Mouse (Mus musculus) liver, embryonic 11.5 days (tissue): ENCODE measurements around the gene Hmcn2. TPM values are rescaled to one million over a fixed set of nuclear protein-coding genes. Genes with fewer than 3 reads are reported as not detected.

ENCODE experiments used
- ATAC-seq: fragments of 200-750 bp; cut with Nextera tagmentation; replicated peaks from 2 replicates; pipeline ENCODE4 v1.8.0; 2017; ENCODE audit warnings: moderate number of reproducible peaks, mild to moderate bottlenecking, moderate TSS enrichment, moderate library complexity; ENCODE audit not compliant: low FRiP score
- DNase-seq: peaks from one replicate; pipeline ENCODE4 v3.0.0-alpha.2; 2017; ENCODE audit warnings: low spot score
- H3K27ac ChIP-seq: fragments of 300-500 bp; sonication (generic); 2 replicates; pipeline ENCODE4 v1.5.1; 2014; ENCODE audit warnings: mild to moderate bottlenecking, low read depth, low read length, control low read depth
- H3K27me3 ChIP-seq: fragments of 300-500 bp; sonication (generic); replicated peaks from 2 replicates; pipeline ENCODE4 v1.6.1; 2014; ENCODE audit warnings: low read length, mixed read lengths; ENCODE audit not compliant: control insufficient read depth, insufficient read depth
- H3K36me3 ChIP-seq: fragments of 300-500 bp; sonication (generic); 2 replicates; pipeline ENCODE4 v1.6.1; 2014; ENCODE audit warnings: mild to moderate bottlenecking, low read length, moderate library complexity, mixed read lengths; ENCODE audit not compliant: control insufficient read depth, insufficient read depth
- H3K4me1 ChIP-seq: fragments of 300-500 bp; sonication (generic); replicated peaks from 2 replicates; pipeline ENCODE4 v1.6.1; 2014; ENCODE audit warnings: low read length, mixed read lengths; ENCODE audit not compliant: control insufficient read depth, insufficient read depth
- H3K4me2 ChIP-seq: fragments of 300-500 bp; sonication (generic); 2 replicates; pipeline ENCODE4 v1.6.1; 2014; ENCODE audit warnings: mild to moderate bottlenecking, control low read depth, moderate library complexity
- H3K4me3 ChIP-seq: fragments of 300-500 bp; sonication (generic); 2 replicates; pipeline ENCODE4 v1.5.1; 2014; ENCODE audit warnings: low read depth, low read length, control low read depth
- H3K9ac ChIP-seq: fragments of 300-500 bp; sonication (generic); 2 replicates; pipeline ENCODE4 v1.6.1; 2014; ENCODE audit warnings: low read depth, low read length, control low read depth
- H3K9me3 ChIP-seq: fragments of 300-500 bp; sonication (generic); 2 replicates; pipeline ENCODE4 v1.6.1; 2016; ENCODE audit warnings: low read length, inconsistent platforms, mixed read lengths; ENCODE audit not compliant: control insufficient read depth
- WGBS: fragments of 180-500 bp; shearing (Covaris S2); extraction: QIAGEN DNeasy Blood & Tissue Kit; methylation state at CpG from one replicate; pipeline ENCODE4 v1.1.7; 2014; 5-methylcytosine and 5-hydroxymethylcytosine counted together
- polyA plus RNA-seq: library from polyadenylated mRNA; unstranded; fragments of >200 nt; fragmentation: Nextera tagmentation; extraction: Ambion mirVana; gene quantifications from 2 replicates; pipeline ENCODE4 v1.2.1, GENCODE M21; 2014

Gene Hmcn2
- polyA plus RNA-seq, 1 experiment from 2014 or later, result 0.10 TPM

DNA sequence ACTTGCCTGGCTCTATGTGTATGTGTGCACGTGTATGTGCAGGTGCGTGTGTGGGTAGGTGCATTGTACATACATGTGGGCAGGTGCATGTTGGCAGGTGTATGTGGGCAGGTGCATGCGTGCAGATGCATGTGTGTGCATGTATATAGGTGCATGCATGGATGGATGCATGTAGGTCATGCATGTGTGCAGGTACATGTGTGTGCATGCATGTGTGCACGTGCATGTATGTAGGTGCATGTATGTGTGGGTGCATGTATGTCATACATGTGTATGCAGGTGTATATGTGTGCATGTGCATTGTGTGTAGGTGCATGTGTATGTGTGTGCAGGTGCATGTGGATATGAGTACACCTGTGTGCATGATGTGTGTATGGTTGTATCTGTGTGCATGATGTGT, 135.7 kb downstream of the Hmcn2 start:
- no peak overlapping the region for H3K4me3 ChIP-seq
- no peak overlapping the region for H3K9ac ChIP-seq
- H3K4me2 ChIP-seq, result no peak overlapping the region
- no peak for ATAC-seq
- WGBS, result 83% methylated on average over 4 of the region's 4 CpGs
- DNase-seq, result no peak
- no peaks in the 10 kb centered on the region for H3K36me3 ChIP-seq
- H3K9me3 ChIP-seq, result no peaks in the 10 kb centered on the region
- no peak overlapping the region for H3K27ac ChIP-seq
- H3K27me3 ChIP-seq, result no peaks in the 10 kb centered on the region
- H3K4me1 ChIP-seq, result peaks cover 15% of the 10 kb centered on the region

DNA sequence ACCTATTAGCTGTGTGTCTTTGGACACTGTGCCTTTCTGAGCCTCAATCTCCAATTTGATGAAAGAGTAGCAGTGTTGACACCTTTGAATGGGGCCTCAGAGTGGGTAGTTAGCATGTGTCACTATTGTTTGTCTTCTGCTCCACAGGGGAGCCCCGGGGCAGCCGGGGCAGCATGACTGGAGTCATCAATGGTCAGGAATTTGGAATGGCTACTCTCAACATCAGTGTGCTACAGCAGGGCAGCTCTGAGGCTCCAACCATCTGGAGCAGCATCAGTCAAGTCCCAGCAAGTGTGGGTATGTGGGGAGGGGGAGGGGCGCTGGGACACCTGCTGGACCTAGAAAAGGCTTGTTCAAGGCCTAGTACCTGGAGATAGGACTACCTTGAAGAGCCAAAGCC, 136.4 kb downstream of the Hmcn2 start:
- Histone ChIP-seq H3K36me3 (no peaks in the 10 kb centered on the region), H3K27me3 (no peaks in the 10 kb centered on the region), H3K4me2 (no peak overlapping the region), H3K4me3 (no peak overlapping the region), H3K27ac (no peak overlapping the region), H3K4me1 (peaks cover 15% of the 10 kb centered on the region), H3K9me3 (no peaks in the 10 kb centered on the region), H3K9ac (no peak overlapping the region)
- ATAC-seq (no peak), DNase-seq (no peak)
- WGBS, result 73% methylated on average over 3 of the region's 3 CpGs

DNA sequence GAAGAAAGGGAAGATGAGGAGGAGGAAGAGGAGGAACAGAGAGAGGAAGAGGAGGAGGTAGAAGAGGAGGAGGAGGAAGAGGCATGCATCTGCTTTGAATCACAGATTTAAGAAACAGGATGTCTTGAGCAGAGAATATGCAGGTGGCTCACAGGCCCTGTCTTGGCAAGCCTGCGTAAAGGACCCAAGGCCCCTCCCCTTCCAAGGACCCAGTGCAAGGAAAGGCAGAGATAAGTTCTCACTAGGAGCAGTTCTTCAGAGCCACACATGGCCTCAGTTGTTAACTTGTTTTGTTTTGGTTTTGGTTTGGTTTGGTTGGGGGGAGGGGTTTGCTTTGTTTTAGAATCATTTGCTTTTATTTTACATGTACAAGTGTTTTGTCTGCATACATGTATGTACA, 137.3 kb downstream of the Hmcn2 start:
- Histone ChIP-seq H3K27ac (no peak overlapping the region), H3K4me3 (no peak overlapping the region), H3K9me3 (no peaks in the 10 kb centered on the region), H3K4me2 (no peak overlapping the region), H3K4me1 (peaks cover 15% of the 10 kb centered on the region), H3K36me3 (no peaks in the 10 kb centered on the region), H3K27me3 (no peaks in the 10 kb centered on the region), H3K9ac (no peak overlapping the region)
- no peak for ATAC-seq
- DNase-seq, result no peak
- 35% methylated on average over 1 of the region's 1 CpGs for whole genome bisulfite sequencing

DNA sequence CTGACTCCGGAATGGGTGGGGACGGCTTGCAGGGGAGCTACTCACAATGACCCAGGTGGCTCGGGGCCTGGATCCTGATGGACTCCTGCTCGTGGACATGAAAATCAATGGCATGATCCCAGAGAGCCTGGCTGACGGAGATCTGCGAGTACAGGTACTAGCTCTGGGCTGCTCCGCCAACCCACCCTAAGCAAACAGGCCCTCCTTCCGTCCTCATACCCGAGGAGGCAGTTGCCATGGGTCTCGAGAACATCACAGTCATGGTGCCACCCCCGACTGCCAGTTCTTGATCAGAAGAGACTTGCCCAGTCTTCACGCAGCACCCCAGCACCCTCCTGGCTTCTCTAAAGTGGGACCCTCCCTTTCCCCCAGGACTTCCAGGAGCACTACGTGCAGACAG, 138.8 kb downstream of the Hmcn2 start:
- Histone ChIP-seq H3K4me2 (no peak overlapping the region), H3K4me3 (no peak overlapping the region), H3K27me3 (peaks cover 10% of the 10 kb centered on the region), H3K36me3 (no peaks in the 10 kb centered on the region), H3K4me1 (peaks cover 15% of the 10 kb centered on the region), H3K9me3 (no peaks in the 10 kb centered on the region), H3K9ac (no peak overlapping the region), H3K27ac (no peak overlapping the region; the same call in 1 of the 2 replicates)
- no peak for DNase-seq
- ATAC-seq, result no peak
- WGBS, result 73% methylated on average over 13 of the region's 13 CpGs

DNA sequence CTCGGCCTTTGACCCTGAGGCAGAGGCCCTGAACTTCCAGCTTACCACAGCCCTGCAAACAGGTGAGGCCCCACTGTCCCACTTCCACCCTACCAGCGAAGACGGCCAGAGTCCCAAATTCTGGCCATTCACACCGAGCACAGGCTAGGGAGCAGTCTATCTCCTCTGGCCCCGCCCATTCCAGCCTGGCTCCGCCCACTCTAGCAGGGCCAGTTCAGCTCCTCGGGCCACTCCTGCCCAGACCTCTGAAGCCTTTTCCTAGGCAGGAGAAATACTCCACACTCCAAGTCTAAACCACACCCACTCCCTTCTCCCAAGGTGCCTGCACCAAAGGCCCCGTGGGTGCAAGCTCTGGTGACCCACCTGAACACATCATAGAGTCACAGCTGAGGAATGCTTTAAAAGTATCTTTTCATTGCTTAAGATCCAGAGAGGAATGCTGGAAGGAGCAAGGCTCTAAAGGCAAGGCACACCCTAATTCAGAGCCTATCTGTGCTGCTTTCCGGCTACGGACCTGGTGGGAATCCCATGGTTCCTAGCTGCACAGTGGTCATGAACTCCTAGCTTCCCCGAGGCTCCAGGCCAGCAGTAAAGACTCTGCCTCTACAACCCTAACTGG, 139.5 kb downstream of the Hmcn2 start:
- no peak for DNase-seq
- ATAC-seq, result peak; percentile 37; the same call in 1 of the 2 replicates
- no peak overlapping the region for H3K4me2 ChIP-seq
- no peak overlapping the region for H3K9ac ChIP-seq
- H3K4me3 ChIP-seq, result no peak overlapping the region
- H3K9me3 ChIP-seq, result no peaks in the 10 kb centered on the region
- no peak overlapping the region for H3K27ac ChIP-seq
- peaks cover 17% of the 10 kb centered on the region for H3K27me3 ChIP-seq
- H3K36me3 ChIP-seq, result no peaks in the 10 kb centered on the region
- WGBS, result 38% methylated on average over 11 of the region's 11 CpGs
- peaks cover 15% of the 10 kb centered on the region for H3K4me1 ChIP-seq

DNA sequence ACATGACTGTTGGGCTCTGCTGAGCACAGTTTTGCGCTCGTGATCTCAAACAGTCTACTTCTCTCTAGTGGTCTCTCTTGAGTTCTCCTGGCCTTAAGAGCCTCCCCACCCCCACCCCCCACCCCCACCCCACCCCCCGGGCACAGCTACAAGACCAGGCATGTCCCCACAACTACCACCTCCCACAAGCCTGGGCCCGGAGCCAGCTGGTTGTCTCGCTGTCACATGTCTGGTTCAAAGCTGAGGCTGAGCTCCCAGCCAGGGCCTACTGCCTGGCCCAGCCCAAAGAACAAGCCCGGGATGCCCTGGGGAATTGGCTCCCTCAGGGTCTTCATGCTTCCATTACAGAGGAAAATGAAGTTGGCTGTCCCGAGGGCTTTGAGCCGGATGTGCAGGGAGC, 140.1 kb downstream of the Hmcn2 start:
- no peak for DNase-seq
- ATAC-seq, result no peak
- H3K9ac ChIP-seq, result no peak overlapping the region
- H3K4me2 ChIP-seq, result no peak overlapping the region
- peaks cover 15% of the 10 kb centered on the region for H3K4me1 ChIP-seq
- WGBS, result 67% methylated on average over 7 of the region's 8 CpGs
- H3K9me3 ChIP-seq, result no peaks in the 10 kb centered on the region
- no peaks in the 10 kb centered on the region for H3K36me3 ChIP-seq
- H3K27ac ChIP-seq, result no peak overlapping the region
- peaks cover 22% of the 10 kb centered on the region for H3K27me3 ChIP-seq
- H3K4me3 ChIP-seq, result no peak overlapping the region

DNA sequence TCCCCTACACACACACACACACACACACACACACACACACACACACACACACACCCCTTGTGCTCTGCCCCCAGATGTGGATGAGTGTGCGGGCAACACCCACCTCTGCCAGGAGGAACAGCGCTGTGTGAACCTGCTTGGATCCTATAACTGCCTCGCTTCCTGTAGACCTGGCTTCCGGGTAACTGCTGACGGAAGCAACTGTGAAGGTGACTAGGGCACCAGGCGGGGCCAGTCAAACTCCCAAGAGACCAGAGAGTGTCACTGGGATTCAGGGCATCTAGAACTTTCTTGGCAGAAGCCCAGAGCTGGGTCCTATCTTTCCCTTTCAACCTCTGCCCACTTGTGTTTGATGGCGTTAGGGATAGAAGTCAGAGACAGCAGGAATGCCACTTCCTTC, 141.2 kb downstream of the Hmcn2 start:
- ATAC-seq (no peak), DNase-seq (no peak)
- WGBS, result 77% methylated on average over 7 of the region's 7 CpGs
- no peaks in the 10 kb centered on the region for H3K36me3 ChIP-seq
- H3K27me3 ChIP-seq, result peaks cover 34% of the 10 kb centered on the region
- H3K9ac ChIP-seq, result no peak overlapping the region
- no peak overlapping the region for H3K4me3 ChIP-seq
- H3K4me2 ChIP-seq, result no peak overlapping the region
- H3K4me1 ChIP-seq, result peaks cover 19% of the 10 kb centered on the region
- H3K9me3 ChIP-seq, result no peaks in the 10 kb centered on the region
- H3K27ac ChIP-seq, result no peak overlapping the region

DNA sequence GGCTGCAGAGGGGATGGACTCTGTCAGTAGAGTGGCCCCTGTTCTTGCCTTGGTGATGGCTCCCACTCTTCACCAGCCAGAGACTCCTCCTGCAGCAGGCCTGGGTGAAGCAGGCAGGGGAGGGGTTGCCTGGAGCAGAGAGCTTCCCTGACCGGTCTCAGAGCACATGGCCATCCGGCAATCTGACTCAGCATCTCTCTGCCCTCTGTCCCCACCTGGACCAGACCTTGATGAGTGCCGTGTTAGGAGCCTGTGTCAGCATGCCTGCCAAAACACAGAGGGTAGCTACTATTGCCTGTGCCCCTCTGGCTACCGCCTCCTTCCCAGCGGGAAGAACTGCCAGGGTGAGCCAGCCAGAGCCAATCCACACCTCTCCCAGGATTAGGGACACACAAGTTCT, 144.2 kb downstream of the Hmcn2 start:
- no peaks in the 10 kb centered on the region for H3K9me3 ChIP-seq
- no peak overlapping the region for H3K4me3 ChIP-seq
- peaks cover 15% of the 10 kb centered on the region for H3K4me1 ChIP-seq
- no peak for DNase-seq
- no peak overlapping the region for H3K9ac ChIP-seq
- peaks cover 46% of the 10 kb centered on the region for H3K27me3 ChIP-seq
- H3K27ac ChIP-seq, result no peak overlapping the region
- no peak for ATAC-seq
- 37% methylated on average over 5 of the region's 5 CpGs for WGBS
- no peak overlapping the region for H3K4me2 ChIP-seq
- H3K36me3 ChIP-seq, result no peaks in the 10 kb centered on the region
